Mouse (Mus musculus) E14TG2a.4 (cell line): ENCODE measurements at regions not wholly inside any gene's neighbourhood (a gene's known extent, or its start where the extent isn't known, plus 50 kb on each side); places are given as distances from the start of the nearest gene placed in this dataset.

Source experiments
- CTCF ChIP-seq: conservative IDR thresholded peaks from 2 replicates; pipeline ENCODE4 v1.5.1; 2014; ENCODE audit warnings: low read length
- NANOG ChIP-seq: IDR thresholded peaks from 2 replicates; pipeline ENCODE4 v1.6.1; 2014; ENCODE audit warnings: borderline replicate concordance, low read length, mixed read lengths

DNA sequence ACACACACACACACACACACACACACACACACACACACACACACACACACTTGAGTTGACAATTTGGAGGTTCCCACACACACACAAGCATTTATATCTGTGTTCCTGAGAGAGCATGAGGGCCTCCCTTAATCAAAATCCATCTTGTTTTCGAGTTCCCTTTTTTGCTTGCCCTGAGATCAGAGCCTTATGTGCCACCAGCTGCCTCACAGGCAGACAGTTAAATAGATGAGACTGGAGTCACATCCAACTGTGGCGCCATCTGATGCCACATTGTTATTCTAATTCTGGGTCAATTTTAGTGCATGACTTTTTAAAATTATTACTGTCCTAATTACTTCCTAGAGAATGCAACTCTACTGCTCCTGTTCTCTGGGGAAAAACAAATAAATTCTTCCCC is 91.2 kb upstream of the Syndig1 start:
- TF ChIP-seq CTCF (no peak), NANOG (no peak)
